33 mouse cellular contexts compared by ENCODE assay signal in the genomic region with DNA sequence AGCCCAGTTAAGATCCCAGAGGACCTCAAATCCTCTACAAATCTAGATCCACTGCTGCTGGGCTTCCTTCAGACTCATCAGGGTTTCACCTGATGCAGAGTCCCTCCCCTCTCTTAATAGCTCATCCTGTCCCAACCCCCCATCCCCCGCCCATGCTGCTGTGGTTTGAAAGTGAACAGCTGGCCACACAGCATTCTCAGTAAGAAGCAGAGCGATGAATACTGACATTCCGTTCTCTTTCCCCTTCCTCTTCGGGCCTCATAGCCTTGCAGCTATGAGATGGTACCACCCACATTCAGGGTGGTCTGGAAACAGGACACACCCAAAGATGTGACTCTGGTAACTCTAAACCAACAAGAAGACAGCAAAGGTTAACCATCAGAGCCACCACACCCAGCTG. TPM values are rescaled to one million over a fixed set of nuclear protein-coding genes. Genes with fewer than 3 reads are reported as not detected.
DNase-seq lines count a peak whose midpoint lies in the region; ATAC-seq and TF ChIP-seq lines count a peak whose summit lies in the region.
"Had no signal": no experiment of that assay in that cellular context is flagged by ENCODE, and none has a peak within 500 bp of the region (broad histone marks: within the 10 kb centered on the region; RNA-seq: fewer than 3 reads in every experiment).

No protein-coding gene starts in this region.

- H3K9me3 ChIP-seq in kidney, embryonic 14.5 days (ENCODE audit: control insufficient read depth, low read length) = no peaks in the 10 kb centered on the region
- H3K9me3 ChIP-seq in lung, embryonic 14.5 days (ENCODE audit: low read depth, low read length) = no peaks in the 10 kb centered on the region
- H3K9me3 ChIP-seq: forebrain, embryonic 15.5 days; heart, embryonic 12.5 days; hindbrain, embryonic 10.5 days; limb, embryonic 15.5 days; lung, embryonic 15.5 days; midbrain, embryonic 10.5 days; neural tube, embryonic 13.5 days had no signal

- peaks cover 12% of the 10 kb centered on the region; the same call in 1 of the 2 replicates for H3K4me1 ChIP-seq in kidney, embryonic 14.5 days (ENCODE audit: control insufficient read depth, insufficient read depth, low read length)
- H3K4me1 ChIP-seq in lung, embryonic 14.5 days (ENCODE audit: insufficient read depth) = no peaks in the 10 kb centered on the region
- H3K4me1 ChIP-seq: forebrain, embryonic 15.5 days; heart, embryonic 12.5 days; limb, embryonic 15.5 days; lung, embryonic 15.5 days; midbrain, embryonic 10.5 days; neural tube, embryonic 13.5 days had no signal

- no peak overlapping the region for H3K4me3 ChIP-seq in kidney, embryonic 14.5 days (ENCODE audit: low read length)
- H3K4me3 ChIP-seq in lung, embryonic 14.5 days (ENCODE audit: low read depth, low read length) = no peak overlapping the region
- H3K4me3 ChIP-seq: forebrain, embryonic 15.5 days; heart, embryonic 12.5 days; hindbrain, embryonic 10.5 days; left cerebral cortex, adult 2 months; limb, embryonic 15.5 days; lung, embryonic 15.5 days; midbrain, embryonic 10.5 days; myocyte; neural tube, embryonic 13.5 days had no signal

- no peaks in the 10 kb centered on the region for H3K27me3 ChIP-seq in kidney, embryonic 14.5 days (ENCODE audit: control insufficient read depth, insufficient read depth, low read length)
- no peaks in the 10 kb centered on the region for H3K27me3 ChIP-seq in lung, embryonic 14.5 days (ENCODE audit: insufficient read depth, low read length)
- H3K27me3 ChIP-seq: forebrain, embryonic 15.5 days; heart, embryonic 12.5 days; limb, embryonic 15.5 days; lung, embryonic 15.5 days; neural tube, embryonic 13.5 days had no signal

- H3K36me3 ChIP-seq in kidney, embryonic 14.5 days (ENCODE audit: control insufficient read depth, insufficient read depth, low read length) = no peaks in the 10 kb centered on the region
- no peaks in the 10 kb centered on the region for H3K36me3 ChIP-seq in lung, embryonic 14.5 days (ENCODE audit: insufficient read depth)
- H3K36me3 ChIP-seq: forebrain, embryonic 15.5 days; heart, embryonic 12.5 days; hindbrain, embryonic 10.5 days; limb, embryonic 15.5 days; lung, embryonic 15.5 days; midbrain, embryonic 10.5 days; neural tube, embryonic 13.5 days had no signal

- H3K27ac ChIP-seq in kidney, embryonic 14.5 days (ENCODE audit: low read depth, low read length) = no peak overlapping the region
- H3K27ac ChIP-seq in lung, embryonic 14.5 days (ENCODE audit: low read depth) = no peak overlapping the region
- H3K27ac ChIP-seq: forebrain, embryonic 15.5 days; hindbrain, embryonic 10.5 days; hindbrain, postnatal 0 days; left cerebral cortex, adult 2 months; limb, embryonic 15.5 days; liver, embryonic 14.5 days; lung, embryonic 15.5 days; midbrain, embryonic 10.5 days; neural tube, embryonic 13.5 days had no signal

- TF ChIP-seq CTCF in lung, embryonic 14.5 days (IDR thresholded peaks at IDR 0.05; ENCODE audit: low read depth) = no peak

- ATAC-seq in kidney, embryonic 14.5 days (ENCODE audit: low FRiP score, low TSS enrichment) = peak; percentile 74
- ATAC-seq in lung, embryonic 14.5 days (ENCODE audit: insufficient read depth) = peak; percentile 31; the same call in 1 of the 2 replicates
- ATAC-seq: activated CD4-positive, CD25-positive, alpha-beta regulatory T cell, adult 4 months; forebrain, embryonic 15.5 days; hindbrain, postnatal 0 days; midbrain, embryonic 16.5 days had no signal

- no peak overlapping the region for H3K9ac ChIP-seq in kidney, embryonic 14.5 days (ENCODE audit: low read depth, low read length)
- no peak overlapping the region for H3K9ac ChIP-seq in lung, embryonic 14.5 days
- H3K9ac ChIP-seq: forebrain, embryonic 15.5 days; heart, embryonic 12.5 days; limb, embryonic 15.5 days; liver, embryonic 14.5 days; lung, embryonic 15.5 days; neural tube, embryonic 13.5 days had no signal

- no peak overlapping the region for H3K4me2 ChIP-seq in kidney, embryonic 14.5 days (replicated peaks; ENCODE audit: low read depth, low read length)
- H3K4me2 ChIP-seq in lung, embryonic 14.5 days = no peak overlapping the region
- H3K4me2 ChIP-seq: forebrain, embryonic 15.5 days; heart, embryonic 12.5 days; limb, embryonic 15.5 days; lung, embryonic 15.5 days; neural tube, embryonic 13.5 days had no signal

- 11% methylated on average over 4 of the region's 4 CpGs for WGBS in kidney, embryonic 14.5 days
- 14% methylated on average over 4 of the region's 4 CpGs for WGBS in lung, embryonic 14.5 days

- no peak for DNase-seq in kidney, adult 9 months
- DNase-seq in lung, embryonic 14.5 days = peak; percentile 33
- DNase-seq in lung, postnatal 36 days = no peak
- DNase-seq in R1 (ENCODE audit: low read depth, low spot score) (peak; percentile 75), MN1 (ENCODE audit: low spot score) (no peak)
- DNase-seq in layer of hippocampus, adult 18-20 months (ENCODE audit: low spot score in 2 of 2) = no peak
- DNase-seq: adrenal gland, postnatal 10 days; B cell, adult 2 months; cerebellum, adult 18-20 months; cerebellum, postnatal 14 days; gastrocnemius, postnatal 25 days; heart, adult 18-20 months; heart, postnatal 10 days; lung, postnatal 4 days; thymus, postnatal 25 days had no signal

RNA-seq across cellular contexts. Expression of a gene that starts 25.1 kb away (rescaled TPM):
- not detected in 2 replicates for polyA plus RNA-seq in kidney, embryonic 14.5 days (2014; fragmentation: Nextera tagmentation; extraction: Ambion mirVana)
- 0.32 TPM in 1 of 2 replicates, not detected in the other for polyA plus RNA-seq in lung, embryonic 14.5 days (2014; fragmentation: Nextera tagmentation; extraction: Ambion mirVana)
- total RNA-seq in layer of hippocampus, adult 18-20 months (2021) = not detected
- total RNA-seq: adrenal gland, postnatal 10 days; CH12.LX; gastrocnemius, postnatal 25 days; heart, adult 18-20 months; heart, postnatal 10 days; hindbrain, postnatal 0 days; left cerebral cortex, adult 2 months; left cerebral cortex, postnatal 36 days had no signal
- polyA plus RNA-seq: activated CD4-positive, CD25-positive, alpha-beta regulatory T cell, adult 4 months; forebrain, embryonic 15.5 days; heart, embryonic 12.5 days; hindbrain, postnatal 0 days; large intestine, adult 2 months; limb, embryonic 15.5 days; liver, embryonic 14.5 days; lung, embryonic 15.5 days; midbrain, embryonic 10.5 days; midbrain, embryonic 16.5 days; myocyte; neural tube, embryonic 13.5 days; spleen, adult 2 months had no signal

Comparison
In these comparisons a context has a peak if more than half of its experiments do, and no peak if none do; other contexts are left out.
1. DNase-seq: peak in lung, embryonic 14.5 days (single experiment) and R1 (single experiment); none in kidney, adult 9 months (single experiment), lung, postnatal 36 days (single experiment), layer of hippocampus, adult 18-20 months (0 of 2) and MN1 (single experiment).